Mouse (Mus musculus) left cerebral cortex, adult 2 months (tissue): ENCODE measurements at regions not wholly inside any gene's neighbourhood (a gene's known extent, or its start where the extent isn't known, plus 50 kb on each side); places are given as distances from the start of the nearest gene placed in this dataset.
"Not testable (repeated sequence)": the region's sequence is repeated elsewhere in the genome, so short reads cannot be mapped to it uniquely, and the experiment has no call there.

Source experiments
- DNase-seq, 2 experiments: peaks; one replicate each; pipeline ENCODE4 v3.0.0; 2021 to 2022; ENCODE audit warnings: low spot score in 2 of 2, mixed read lengths in 1 of 2; ENCODE audit errors: extremely low spot score in 1 of 2
- H3K27ac ChIP-seq: fragments of 200-600 bp; 2 replicates; pipeline ENCODE4 v1.8.1; 2022
- H3K4me3 ChIP-seq: fragments of 200-600 bp; 2 replicates; pipeline ENCODE4 v1.8.1; 2022
- CTCF ChIP-seq: fragments of 200-600 bp; IDR thresholded peaks from 2 replicates; pipeline ENCODE4 v1.8.1; 2022; ENCODE audit warnings: antibody characterized with exemption, mild to moderate bottlenecking, moderate library complexity
- intact Hi-C: fragments of 180-260 bp; cut with DNase I; formaldehyde crosslinking; loops from one replicate; pipeline ENCODE4 v1.15.1; 2025

DNA sequence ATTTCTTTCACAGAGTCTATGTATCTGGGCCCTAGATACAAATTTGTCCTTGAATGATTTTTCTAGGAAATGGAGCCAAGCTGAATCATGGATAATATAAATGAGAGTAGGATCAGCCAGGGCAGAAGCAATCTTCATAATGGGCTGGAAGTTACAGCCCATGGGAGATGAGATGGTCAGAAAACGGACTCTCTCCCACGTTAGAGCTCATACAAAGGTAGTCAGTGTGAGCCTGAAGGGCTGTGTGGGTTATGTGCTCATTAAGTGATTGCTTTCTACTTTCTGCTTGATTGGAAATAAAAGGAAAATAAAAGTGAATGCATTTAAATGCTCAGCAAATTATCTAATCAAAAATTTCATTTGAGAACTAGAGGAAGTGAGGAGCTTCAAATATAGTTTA lies 2017.1 kb upstream of the Pcdh20 start:
- Histone ChIP-seq H3K4me3 (no peak overlapping the region), H3K27ac (no peak overlapping the region)
- no peak for TF ChIP-seq CTCF
- DNase-seq = no peak
- intact Hi-C loops = no loop called here

DNA sequence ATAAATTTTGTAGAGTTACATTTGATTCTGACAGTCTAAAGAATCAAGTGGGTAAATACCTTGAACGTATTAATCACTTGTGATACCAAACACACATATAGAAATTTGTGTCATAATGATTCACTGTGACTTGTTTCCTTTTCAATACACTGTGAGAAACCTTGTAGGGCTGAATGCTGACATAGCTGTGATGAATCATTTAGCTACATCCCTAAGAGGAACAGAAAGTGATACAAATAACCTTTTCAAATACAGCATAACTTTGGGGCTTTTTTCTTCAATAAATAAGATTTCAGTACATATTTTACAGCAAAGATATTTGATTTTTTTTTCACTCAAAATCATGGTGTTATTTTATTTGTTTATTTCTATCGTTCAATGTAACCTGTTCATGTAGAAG lies 1976.8 kb upstream of the Pcdh20 start:
- DNase-seq = no peak
- intact Hi-C loops = no loop called here
- no peak for TF ChIP-seq CTCF
- Histone ChIP-seq H3K4me3 (no peak overlapping the region), H3K27ac (no peak overlapping the region)

DNA sequence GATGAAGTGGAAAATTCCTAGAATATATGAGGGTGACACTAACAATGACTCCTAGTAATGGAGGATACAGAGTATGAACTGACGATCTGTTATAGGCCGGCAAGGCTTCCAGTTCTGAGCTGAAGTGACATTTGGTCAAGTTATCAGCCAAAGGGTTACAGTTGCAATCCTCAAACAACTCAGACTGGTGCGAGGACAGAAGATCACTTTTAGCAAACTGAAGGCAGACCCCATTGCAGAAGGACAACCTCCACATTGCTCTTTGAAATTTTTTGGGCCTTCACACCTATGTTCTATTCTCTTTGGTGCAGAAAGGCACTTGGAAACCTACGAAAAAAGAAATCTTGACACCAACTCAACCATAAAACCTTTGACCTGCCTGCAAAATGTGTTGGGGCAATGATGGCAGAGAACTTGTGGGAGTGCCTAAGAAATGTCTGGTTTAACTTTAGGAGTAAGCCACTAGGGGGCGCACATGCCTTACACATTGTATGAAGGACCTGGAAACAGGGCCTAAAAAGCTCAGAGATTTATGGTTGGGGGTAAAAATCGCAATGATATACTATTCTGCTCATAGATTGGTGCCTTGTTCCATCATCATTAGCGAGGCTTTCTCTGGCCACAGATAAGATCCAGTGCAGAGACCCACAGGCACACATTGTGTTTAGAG lies 1961.8 kb upstream of the Pcdh20 start:
- Histone ChIP-seq H3K4me3 (no peak overlapping the region), H3K27ac (no peak overlapping the region)
- intact Hi-C loops = no loop called here
- TF ChIP-seq CTCF = peak; percentile 77
- DNase-seq = peak; percentile 55 to 61

DNA sequence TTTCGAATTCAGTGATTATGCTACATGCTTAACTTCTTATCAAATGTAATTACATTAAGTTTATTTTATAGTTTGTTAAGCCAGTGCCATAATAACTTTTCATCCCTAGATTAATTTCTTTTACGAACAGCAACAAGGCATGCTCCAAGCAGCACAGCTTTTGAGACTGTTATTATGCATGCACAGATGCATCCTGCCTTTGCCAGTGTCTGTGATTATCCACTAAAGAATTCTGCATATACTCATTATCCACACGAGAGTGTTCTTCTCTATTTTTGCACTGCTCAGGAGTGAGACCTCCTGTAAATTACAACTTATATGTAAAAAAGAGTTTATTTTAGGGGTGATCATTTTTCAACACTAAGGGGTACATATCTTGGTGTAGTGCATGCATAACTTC lies 1941.5 kb upstream of the Pcdh20 start:
- Histone ChIP-seq H3K27ac (no peak overlapping the region), H3K4me3 (no peak overlapping the region)
- intact Hi-C loops = no loop called here
- DNase-seq = no peak
- TF ChIP-seq CTCF = no peak

DNA sequence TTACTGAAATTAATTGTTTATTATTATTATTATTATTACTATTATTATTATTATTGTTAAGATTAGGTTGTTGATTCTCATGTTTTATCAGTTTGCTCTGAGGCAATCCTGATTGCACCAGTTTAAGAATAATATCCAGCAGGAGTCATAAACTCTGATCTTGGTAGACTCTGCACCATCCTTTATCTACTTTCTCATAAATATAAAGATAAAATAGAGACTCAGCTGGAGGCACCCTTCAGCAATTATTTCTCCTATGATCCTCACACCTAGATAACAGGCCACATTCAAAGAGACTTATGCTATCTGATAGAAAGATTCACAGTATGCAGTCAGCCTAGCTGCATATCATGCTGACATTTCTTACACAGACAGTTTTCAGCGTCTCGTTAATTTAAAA lies 1935.2 kb upstream of the Pcdh20 start:
- no peak overlapping the region for H3K27ac ChIP-seq
- no peak for DNase-seq
- intact Hi-C loops = no loop called here
- TF ChIP-seq CTCF = no peak
- H3K4me3 ChIP-seq = no peak overlapping the region

DNA sequence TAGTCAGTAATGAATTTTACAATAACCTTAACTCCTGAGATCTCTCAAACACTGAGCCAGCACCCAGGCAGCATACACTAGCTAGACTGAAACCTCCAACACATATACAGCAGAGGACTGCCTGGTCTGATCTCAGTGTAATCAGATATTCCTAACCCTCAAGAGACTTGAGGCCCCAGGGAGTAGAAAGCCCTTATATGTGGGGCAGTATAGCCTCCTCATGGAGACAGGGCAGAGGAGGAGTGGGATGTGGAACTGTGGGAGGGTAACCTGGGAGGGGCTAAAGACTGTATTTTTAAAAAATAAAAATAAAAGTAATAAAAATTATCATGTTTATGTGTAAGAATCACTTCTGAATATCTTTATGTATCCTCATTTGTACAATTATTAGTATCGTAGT lies 1934.3 kb upstream of the Pcdh20 start:
- Histone ChIP-seq H3K4me3 (no peak overlapping the region), H3K27ac (no peak overlapping the region)
- DNase-seq = no peak
- no peak for TF ChIP-seq CTCF
- intact Hi-C loops = no loop called here

DNA sequence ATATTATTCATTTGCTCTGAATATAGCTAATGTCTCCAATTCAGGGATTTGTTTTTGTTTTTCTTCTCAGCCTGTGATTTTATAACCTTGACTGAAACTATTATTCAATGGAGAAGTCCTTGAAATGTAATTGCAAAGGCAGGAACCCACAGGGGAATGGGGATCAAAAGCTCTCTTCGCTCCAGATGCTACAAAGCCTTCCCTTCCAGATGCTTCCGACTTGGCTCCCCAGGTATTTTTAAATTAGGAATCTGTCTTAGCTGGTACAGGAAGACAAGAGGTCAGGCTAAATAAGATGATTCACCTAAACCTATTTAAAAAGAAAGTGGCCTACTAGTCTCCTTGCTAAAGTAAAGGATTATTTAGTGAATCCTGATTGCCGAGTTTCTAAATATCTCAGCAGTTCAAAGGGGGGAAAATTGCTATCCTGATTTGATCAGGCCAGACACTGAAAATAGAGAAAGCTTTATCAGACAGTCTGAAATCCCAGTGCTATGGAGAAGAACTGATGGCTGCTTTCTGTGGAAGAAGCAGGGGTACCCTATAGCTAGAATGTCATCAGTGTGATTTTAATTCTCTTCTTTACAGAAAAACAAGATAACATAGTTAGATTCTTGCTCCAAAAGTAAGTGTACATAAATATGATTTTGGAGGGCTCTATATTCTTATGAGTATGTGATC lies 1896.2 kb upstream of the Pcdh20 start:
- TF ChIP-seq CTCF = no peak
- Histone ChIP-seq H3K4me3 (no peak overlapping the region), H3K27ac (no peak overlapping the region)
- intact Hi-C loops = no loop called here
- DNase-seq = no peak

DNA sequence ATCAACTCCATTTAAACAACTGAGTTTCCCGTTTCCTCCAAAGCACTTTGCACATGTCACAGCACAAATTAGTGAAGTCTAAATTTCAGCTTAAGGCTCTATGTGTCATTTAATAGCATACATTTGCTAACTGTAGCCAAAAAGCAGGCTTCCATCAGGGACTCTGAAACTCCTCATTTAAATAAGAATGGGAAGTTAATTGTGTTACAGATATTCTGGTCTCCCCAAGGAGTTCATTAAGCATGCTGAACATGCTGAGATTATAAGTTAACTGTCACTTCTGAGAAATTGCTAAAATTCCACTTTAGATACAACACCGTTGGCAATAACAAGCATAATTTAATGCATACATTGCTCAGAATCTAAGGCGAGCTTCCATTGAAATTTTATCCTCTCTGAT lies 1863.3 kb upstream of the Pcdh20 start:
- no peak overlapping the region for H3K27ac ChIP-seq
- no peak for TF ChIP-seq CTCF
- no peak overlapping the region for H3K4me3 ChIP-seq
- no peak for DNase-seq
- intact Hi-C loops = no loop called here

DNA sequence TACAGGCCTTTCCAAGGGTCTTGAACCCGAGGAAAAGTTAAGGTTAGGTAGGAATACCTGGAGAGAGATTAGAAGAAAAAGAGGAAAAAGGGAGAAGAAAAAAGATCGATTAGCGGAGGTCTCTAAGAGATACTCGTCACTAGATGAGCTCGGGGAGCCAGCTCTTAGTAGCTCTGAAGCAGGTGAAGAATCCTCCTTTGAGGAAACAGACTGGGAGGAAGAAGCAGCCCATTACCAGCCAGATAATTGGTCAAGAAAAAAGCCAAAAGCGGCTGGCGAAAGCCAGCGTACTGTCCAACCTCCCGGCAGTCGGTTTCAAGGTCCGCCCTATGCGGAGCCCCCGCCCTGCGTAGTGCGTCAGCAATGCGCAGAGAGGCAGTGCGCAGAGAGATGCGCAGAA lies 1824.3 kb upstream of the Pcdh20 start:
- DNase-seq = peak; percentile 11 to 20
- H3K27ac ChIP-seq, intact Hi-C loops, H3K4me3 ChIP-seq: not testable (repeated sequence)

DNA sequence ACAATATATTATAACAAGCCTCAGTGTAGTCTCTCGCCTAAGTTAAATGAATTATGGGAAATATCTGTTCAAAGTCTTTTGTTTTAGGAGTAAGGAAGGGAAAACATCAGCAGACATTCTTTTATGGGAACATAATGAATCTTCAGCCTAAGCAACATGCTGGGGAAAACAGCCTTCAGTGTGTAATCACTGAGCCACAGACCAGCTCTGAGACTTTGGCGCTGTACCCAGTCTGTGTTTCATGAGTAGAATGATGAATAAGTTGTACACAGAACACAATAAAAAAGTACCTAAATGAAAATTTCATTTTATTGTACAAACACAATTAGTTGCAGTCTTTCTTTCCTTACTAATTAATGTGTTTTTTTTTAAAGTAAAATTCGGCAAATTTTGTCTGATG lies 1774.8 kb upstream of the Pcdh20 start:
- no peak overlapping the region for H3K27ac ChIP-seq
- no peak for DNase-seq
- TF ChIP-seq CTCF = no peak
- H3K4me3 ChIP-seq = no peak overlapping the region
- intact Hi-C loops = no loop called here

DNA sequence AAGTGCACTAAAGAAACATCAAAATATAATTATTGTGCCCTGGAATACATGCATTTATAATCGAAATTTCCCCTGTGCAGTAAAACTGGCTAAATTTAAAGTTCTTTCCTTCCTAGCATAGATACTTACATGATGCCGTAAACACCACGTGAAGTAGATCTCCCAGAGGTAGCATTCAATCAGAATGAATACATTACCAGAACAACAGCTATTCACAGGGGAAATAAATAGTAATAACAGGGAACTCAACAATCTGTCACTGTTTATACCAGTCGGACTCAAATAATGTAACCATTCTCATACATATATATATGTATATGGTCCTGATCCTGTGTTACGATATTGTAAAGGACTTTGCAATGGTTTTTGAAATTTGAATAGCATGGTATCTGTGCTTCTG lies 1761.5 kb upstream of the Pcdh20 start:
- intact Hi-C loops = no loop called here
- H3K27ac ChIP-seq = no peak overlapping the region
- no peak for DNase-seq
- no peak for TF ChIP-seq CTCF
- no peak overlapping the region for H3K4me3 ChIP-seq

DNA sequence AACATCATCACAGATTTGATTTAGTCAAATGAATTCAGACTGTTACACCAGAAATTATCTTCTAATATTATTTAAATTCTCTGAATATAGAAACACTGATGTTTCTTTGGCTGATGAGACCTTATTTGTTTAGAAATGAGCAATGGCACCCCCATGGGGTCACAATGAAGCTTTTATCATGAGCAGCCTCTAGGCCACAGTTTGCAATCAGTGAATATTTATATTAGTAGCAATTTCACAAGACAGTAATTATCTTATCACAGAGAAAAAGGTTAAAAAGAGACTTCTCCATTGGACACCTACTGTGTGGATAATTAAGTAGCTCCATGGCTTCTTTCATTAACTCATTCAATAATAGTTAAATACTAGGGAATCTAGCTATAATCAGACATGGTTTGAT lies 1729.1 kb upstream of the Pcdh20 start:
- TF ChIP-seq CTCF = no peak
- DNase-seq = no peak
- no peak overlapping the region for H3K4me3 ChIP-seq
- intact Hi-C loops = no loop called here
- H3K27ac ChIP-seq = no peak overlapping the region

DNA sequence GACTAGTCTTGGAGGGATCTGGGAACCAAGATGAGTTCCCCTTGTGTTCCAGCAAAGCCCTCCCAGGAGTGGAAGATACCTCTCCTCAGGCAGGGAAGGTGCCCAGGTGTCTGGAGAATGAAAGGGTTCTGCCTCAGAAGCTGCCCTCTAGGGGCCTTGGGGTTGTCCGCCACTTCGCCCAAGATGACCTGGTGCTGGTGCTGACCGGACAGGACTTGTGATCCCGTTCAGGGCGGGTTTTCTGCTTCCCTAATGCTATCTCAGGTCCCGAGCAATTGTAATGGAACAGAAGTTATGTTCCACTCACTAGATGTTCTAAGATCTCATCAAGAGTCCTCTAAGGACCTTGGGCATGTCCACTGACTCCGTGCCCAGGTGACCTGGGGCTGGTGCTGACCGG lies 1726.6 kb upstream of the Pcdh20 start:
- TF ChIP-seq CTCF = no peak
- Histone ChIP-seq H3K27ac (no peak overlapping the region), H3K4me3 (no peak overlapping the region)
- DNase-seq = no peak
- intact Hi-C loops = no loop called here
